Mouse (Mus musculus) adrenal gland, adult 2 months (tissue): Measurements from ENCODE around the gene Mapk10. TPM values are rescaled to one million over a fixed set of nuclear protein-coding genes. Genes with fewer than 3 reads are reported as not detected.

Experiments
- DNase-seq: peaks from one replicate; pipeline ENCODE4 v3.0.0; 2021
- polyA plus RNA-seq: library from polyadenylated mRNA; depleted of rRNA; stranded (reverse); fragments of >200 nt; gene quantifications from 2 replicates; pipeline ENCODE4 v1.2.3, GENCODE M21; 2012; rRNA removed
- total RNA-seq, 2 experiments: library from RNA; stranded (reverse); gene quantifications; 2 replicates each; pipeline ENCODE4 v1.2.3; 2021

Mapk10 gene
- total and polyA plus RNA-seq, 3 experiments, result 0.99 to 7.4 (median 7.2) TPM

DNA sequence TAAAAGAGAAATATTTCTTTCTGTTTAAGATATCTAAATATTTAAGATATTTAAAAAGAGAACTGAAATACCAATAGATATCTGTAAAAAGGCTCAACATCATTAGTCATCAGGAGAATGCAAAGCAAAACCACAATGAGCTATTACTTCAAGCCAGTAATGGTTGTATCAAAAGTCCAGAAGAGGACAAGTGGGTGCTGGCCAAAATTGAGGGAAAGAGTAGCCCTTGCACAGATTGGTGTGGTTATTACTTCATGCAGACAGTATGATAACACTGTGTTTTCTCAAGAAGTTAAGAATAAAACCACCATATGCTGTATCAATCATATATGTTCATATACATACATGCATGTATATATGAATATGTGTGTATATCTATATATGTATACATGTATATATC is 353.1 kb downstream of the Mapk10 start:
- DNase-seq, result no peak

Other genes with a start within 250 kb of the Mapk10 start
- gene Ptpn13, start 213.9 kb upstream of the Mapk10 start, total RNA-seq, result 10 to 100 TPM; 21.4 to 32.8 TPM
- 3.6 and 4.7 TPM in 2 replicates for gene Ptpn13, start 213.9 kb upstream of the Mapk10 start, polyA plus RNA-seq